Mouse (Mus musculus) liver, embryonic 14.5 days (tissue): ENCODE data around the gene Eif2ak1. TPM values are rescaled to one million over a fixed set of nuclear protein-coding genes. Genes with fewer than 3 reads are reported as not detected.

Experiments used
- ATAC-seq: fragments of 200-750 bp; cut with Nextera tagmentation; 2 replicates; pipeline ENCODE4 v1.8.0; 2017; ENCODE audit warnings: moderate number of reproducible peaks, mild to moderate bottlenecking, moderate library complexity; ENCODE audit not compliant: insufficient read depth
- DNase-seq, 3 experiments: peaks; one replicate each; pipeline ENCODE4 v3.0.0-alpha.2; 2012 to 2013; ENCODE audit warnings: low read depth in 3 of 3, low spot score in 3 of 3
- H3K27ac ChIP-seq: fragments of 300-500 bp; sonication (generic); 2 replicates; pipeline ENCODE4 v1.5.1; 2014; ENCODE audit warnings: moderate library complexity, mild to moderate bottlenecking, control low read depth, inconsistent platforms
- H3K27me3 ChIP-seq: fragments of 300-500 bp; sonication (generic); 2 replicates; pipeline ENCODE4 v1.6.1; 2014; ENCODE audit warnings: mild to moderate bottlenecking, low read length, moderate library complexity; ENCODE audit not compliant: control insufficient read depth, insufficient read depth
- H3K36me3 ChIP-seq: fragments of 300-500 bp; sonication (generic); replicated peaks from 2 replicates; pipeline ENCODE4 v1.6.1; 2014; ENCODE audit warnings: low read depth; ENCODE audit not compliant: control insufficient read depth, insufficient read depth
- H3K4me1 ChIP-seq, 2 experiments: fragments of 200-500 bp in 1 of 2; fragments of 300-500 bp in 1 of 2; sonication (generic) in 1 of 2; replicated peaks; 2 replicates each; pipeline ENCODE4 v1.6.1; 2012 to 2014; ENCODE audit warnings: antibody characterized with exemption in 1 of 2, inconsistent platforms in 1 of 2, low read length in 1 of 2; ENCODE audit not compliant: control insufficient read depth in 2 of 2, insufficient read depth in 2 of 2
- H3K4me2 ChIP-seq: fragments of 300-500 bp; sonication (generic); 2 replicates; pipeline ENCODE4 v1.6.1; 2014; ENCODE audit warnings: low read depth, mild to moderate bottlenecking, control low read depth, moderate library complexity
- H3K4me3 ChIP-seq, 2 experiments: fragments of 200-500 bp in 1 of 2; fragments of 300-500 bp in 1 of 2; sonication (generic) in 1 of 2; 2 replicates each; pipeline ENCODE4 v1.5.1; 2012 to 2014; ENCODE audit warnings: low read depth in 2 of 2, low read length in 2 of 2, mild to moderate bottlenecking in 2 of 2, control low read depth in 1 of 2, inconsistent platforms in 1 of 2, moderate library complexity in 1 of 2; ENCODE audit not compliant: insufficient read depth in 1 of 2
- H3K9ac ChIP-seq: fragments of 300-500 bp; sonication (generic); replicated peaks from 2 replicates; pipeline ENCODE4 v1.6.1; 2014; ENCODE audit warnings: mild to moderate bottlenecking, control low read depth, moderate library complexity
- H3K9me3 ChIP-seq: fragments of 300-500 bp; sonication (generic); 2 replicates; pipeline ENCODE4 v1.6.1; 2016; ENCODE audit warnings: low read length, mixed read lengths; ENCODE audit not compliant: control insufficient read depth
- CTCF ChIP-seq: IDR thresholded peaks from 2 replicates; pipeline ENCODE4 v1.5.1; 2016; ENCODE audit warnings: antibody characterized with exemption, low read depth, control low read depth
- EP300 ChIP-seq: IDR thresholded peaks from 2 replicates; pipeline ENCODE4 v1.6.1; 2016; ENCODE audit warnings: antibody characterized with exemption, low read depth
- WGBS: fragments of 180-500 bp; shearing (Covaris S2); extraction: QIAGEN DNeasy Blood & Tissue Kit; methylation state at CpG from one replicate; pipeline ENCODE4 v1.1.7; 2014; ENCODE audit not compliant: insufficient replicate concordance; 5-methylcytosine and 5-hydroxymethylcytosine counted together
- polyA plus RNA-seq, 2 experiments: library from polyadenylated mRNA; depleted of rRNA in 1 of 2; stranded (reverse) in 1 of 2; unstranded in 1 of 2; fragments of >200 nt; fragmentation: Nextera tagmentation in 1 of 2; extraction: Ambion mirVana in 1 of 2; gene quantifications; 2 replicates each; pipeline versions ENCODE4 v1.2.1 to v1.2.3; 2012 to 2014

Eif2ak1 gene
- polyA plus RNA-seq, 2 experiments, result 44.3 to 108 TPM

GRCm38 (mm10) chr5:143927875-143928274 lies 110.3 kb downstream of the Eif2ak1 start, which contains the start of gene Gm42421:
Gene Gm42421, plus strand, starts transcription at chr5:143928175.
- Histone ChIP-seq H3K36me3 (peaks cover 54% of the 10 kb centered on the region), H3K27me3 (no peaks in the 10 kb centered on the region), H3K9me3 (no peaks in the 10 kb centered on the region), H3K27ac (no peak within 1 kb of the TSS), H3K4me1 (peaks cover 17 to 20% of the 10 kb centered on the region in 2 experiments), H3K4me2 (no peak within 1 kb of the TSS), H3K4me3 (no peak within 1 kb of the TSS), H3K9ac (no peak within 1 kb of the TSS)
- no peak for ATAC-seq
- TF ChIP-seq EP300 (no peak), CTCF (no peak)
- 87% methylated on average over 8 of the region's 8 CpGs for WGBS
- no peak for DNase-seq

DNA sequence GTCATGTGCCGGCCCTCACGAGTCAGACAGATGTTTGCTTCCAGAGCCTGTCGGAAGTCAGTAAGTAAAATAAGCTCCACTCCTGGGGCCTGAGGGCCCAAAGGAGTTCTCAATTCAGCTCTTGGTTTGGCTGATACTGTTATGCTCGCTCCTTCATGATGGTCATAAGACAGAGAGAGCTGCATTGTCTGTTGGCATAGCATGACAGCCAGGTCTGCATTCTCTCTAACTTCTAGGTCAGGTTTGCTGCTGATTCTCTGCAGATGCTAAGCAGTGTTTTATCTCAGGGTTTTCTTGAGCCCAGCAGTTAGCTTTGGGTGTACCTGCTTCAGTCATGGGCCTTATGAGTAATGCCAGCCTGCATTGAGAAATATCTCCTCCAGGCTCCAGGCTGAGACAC lies 111.7 kb downstream of the Eif2ak1 start:
- H3K4me3 ChIP-seq, result no peak overlapping the region
- no peak for ATAC-seq
- no peaks in the 10 kb centered on the region for H3K27me3 ChIP-seq
- H3K4me1 ChIP-seq, result peaks cover 13 to 15% of the 10 kb centered on the region in 2 experiments
- DNase-seq, result no peak
- H3K4me2 ChIP-seq, result no peak overlapping the region
- H3K9me3 ChIP-seq, result no peaks in the 10 kb centered on the region
- WGBS, result 81% methylated on average over 4 of the region's 4 CpGs
- peaks cover 46% of the 10 kb centered on the region for H3K36me3 ChIP-seq
- no peak overlapping the region for H3K27ac ChIP-seq
- H3K9ac ChIP-seq, result no peak overlapping the region
- TF ChIP-seq EP300, result no peak
- TF ChIP-seq CTCF, result no peak

DNA sequence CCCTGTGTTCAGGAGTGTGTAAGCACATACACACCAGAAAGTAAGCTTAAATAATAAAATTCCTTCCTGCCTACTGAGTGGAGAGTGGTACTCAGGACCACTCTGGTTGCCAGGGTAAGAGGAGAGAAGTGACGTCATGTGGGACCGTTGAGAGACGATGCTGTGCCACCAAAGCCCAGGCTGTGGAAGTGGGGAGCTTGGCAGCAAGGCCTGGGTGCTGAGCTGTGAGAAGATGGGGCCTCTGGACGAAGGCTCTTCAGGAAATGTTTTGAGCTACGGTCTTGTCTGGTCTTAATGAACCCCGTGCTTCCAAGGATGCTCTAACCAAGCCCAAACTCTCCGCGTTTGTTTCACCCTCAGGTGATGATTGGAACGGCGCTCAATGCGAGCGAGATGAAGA lies 113.1 kb downstream of the Eif2ak1 start:
- WGBS, result 88% methylated on average over 12 of the region's 12 CpGs
- no peak overlapping the region for H3K4me2 ChIP-seq
- no peaks in the 10 kb centered on the region for H3K9me3 ChIP-seq
- peaks cover 41% of the 10 kb centered on the region for H3K36me3 ChIP-seq
- H3K9ac ChIP-seq, result no peak overlapping the region
- no peak for ATAC-seq
- H3K27me3 ChIP-seq, result no peaks in the 10 kb centered on the region
- peaks cover 0 to 2% of the 10 kb centered on the region in 2 experiments; a peak in 3 of 4 replicates for H3K4me1 ChIP-seq
- no peak overlapping the region for H3K27ac ChIP-seq
- DNase-seq, result no peak
- TF ChIP-seq CTCF (no peak), EP300 (no peak)
- no peak overlapping the region for H3K4me3 ChIP-seq

- Histone ChIP-seq H3K27me3 (no peaks in the 10 kb centered on the region), H3K9me3 (no peaks in the 10 kb centered on the region), H3K27ac (no peak overlapping the region), H3K4me3 (no peak overlapping the region), H3K9ac (no peak overlapping the region), H3K4me1 (peaks cover 0 to 3% of the 10 kb centered on the region in 2 experiments; a peak in 1 of 4 replicates), H3K4me2 (no peak overlapping the region), H3K36me3 (peaks cover 30% of the 10 kb centered on the region)
- ATAC-seq (no peak; the same call in 1 of the 2 replicates), DNase-seq (no peak)
- no peak for TF ChIP-seq CTCF
- TF ChIP-seq EP300, result no peak
- 79% methylated on average over 6 of the region's 6 CpGs for WGBS
Observed at GRCm38 (mm10) chr5:143931863-143932580, 114.4 kb downstream of the Eif2ak1 start.

DNA sequence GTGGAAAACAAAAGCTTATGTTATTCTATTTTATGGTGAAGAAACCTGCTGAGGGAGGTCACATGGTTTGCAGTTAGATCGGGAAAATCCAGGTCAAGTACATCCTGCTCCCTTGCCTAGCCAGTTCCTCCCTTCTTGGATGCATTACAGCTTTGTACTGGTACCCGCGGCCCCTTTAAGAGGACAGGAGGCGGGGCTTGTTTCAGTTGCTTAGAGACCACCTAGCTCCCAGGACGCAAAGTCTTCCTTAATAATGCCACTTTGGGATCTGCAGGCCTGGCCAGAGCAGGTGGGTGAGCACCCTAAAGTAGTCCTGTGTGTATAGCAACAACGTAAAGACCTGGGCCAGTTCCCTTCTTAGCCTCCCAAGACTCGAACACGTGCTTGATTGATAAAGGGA lies 115.2 kb downstream of the Eif2ak1 start, which contains the start of gene Rsph10b:
Gene Rsph10b (plus strand): TSS at position 205 of the 400 bp plus-strand sequence.
- ATAC-seq, result no peak
- Histone ChIP-seq H3K27me3 (no peaks in the 10 kb centered on the region), H3K9me3 (no peaks in the 10 kb centered on the region), H3K4me1 (peaks cover 0 to 4% of the 10 kb centered on the region in 2 experiments; a peak in 1 of 4 replicates), H3K4me2 (no peak within 1 kb of the TSS), H3K36me3 (peaks cover 30% of the 10 kb centered on the region), H3K4me3 (no peak within 1 kb of the TSS), H3K9ac (no peak within 1 kb of the TSS), H3K27ac (no peak within 1 kb of the TSS)
- TF ChIP-seq CTCF, result no peak
- TF ChIP-seq EP300, result no peak
- 47% methylated on average over 8 of the region's 8 CpGs for WGBS
- no peak for DNase-seq
